Mouse (Mus musculus) lung, embryonic 16.5 days (tissue): ENCODE measurements around the gene Sh3rf1. TPM values are rescaled to one million over a fixed set of nuclear protein-coding genes. Genes with fewer than 3 reads are reported as not detected.
A peak's percentile ranks its signal among the peaks of the same experiment; 100 is the strongest.

Source experiments
- ATAC-seq: fragments of 200-750 bp; cut with Nextera tagmentation; 2 replicates; pipeline ENCODE4 v1.8.0; 2017; ENCODE audit warnings: low read depth, mild to moderate bottlenecking, moderate library complexity
- H3K27ac ChIP-seq: fragments of 300-500 bp; sonication (generic); 2 replicates; pipeline ENCODE4 v1.5.1; 2014; ENCODE audit warnings: mild to moderate bottlenecking, control low read depth, low read length
- H3K27me3 ChIP-seq: fragments of 300-500 bp; sonication (generic); 2 replicates; pipeline ENCODE4 v1.6.1; 2014; ENCODE audit warnings: low read depth, low read length, mixed read lengths; ENCODE audit not compliant: control insufficient read depth, insufficient read depth
- H3K36me3 ChIP-seq: fragments of 300-500 bp; sonication (generic); 2 replicates; pipeline ENCODE4 v1.6.1; 2014; ENCODE audit warnings: low read length; ENCODE audit not compliant: control insufficient read depth, insufficient read depth
- H3K4me1 ChIP-seq: fragments of 300-500 bp; sonication (generic); replicated peaks from 2 replicates; pipeline ENCODE4 v1.6.1; 2014; ENCODE audit warnings: low read length, mixed read lengths; ENCODE audit not compliant: control insufficient read depth, insufficient read depth
- H3K4me2 ChIP-seq: fragments of 300-500 bp; sonication (generic); 2 replicates; pipeline ENCODE4 v1.6.1; 2014; ENCODE audit warnings: low read depth, low read length, control low read depth
- H3K4me3 ChIP-seq: fragments of 300-500 bp; sonication (generic); 2 replicates; pipeline ENCODE4 v1.5.1; 2014; ENCODE audit warnings: mild to moderate bottlenecking, low read length, control low read depth
- H3K9ac ChIP-seq: fragments of 300-500 bp; sonication (generic); 2 replicates; pipeline ENCODE4 v1.6.1; 2014; ENCODE audit warnings: low read length, control low read depth
- H3K9me3 ChIP-seq: fragments of 300-500 bp; sonication (generic); 2 replicates; pipeline ENCODE4 v1.6.1; 2016; ENCODE audit warnings: low read length; ENCODE audit not compliant: control insufficient read depth
- WGBS: fragments of 180-500 bp; shearing (Covaris S2); extraction: QIAGEN DNeasy Blood & Tissue Kit; methylation state at CpG from one replicate; pipeline ENCODE4 v1.1.7; 2014; 5-methylcytosine and 5-hydroxymethylcytosine counted together
- polyA plus RNA-seq: library from polyadenylated mRNA; unstranded; fragments of >200 nt; fragmentation: Nextera tagmentation; extraction: Ambion mirVana; gene quantifications from 2 replicates; pipeline ENCODE4 v1.2.1, GENCODE M21; 2015

Sh3rf1 gene
- 17.8 and 18.7 TPM in 2 replicates for polyA plus RNA-seq

DNA sequence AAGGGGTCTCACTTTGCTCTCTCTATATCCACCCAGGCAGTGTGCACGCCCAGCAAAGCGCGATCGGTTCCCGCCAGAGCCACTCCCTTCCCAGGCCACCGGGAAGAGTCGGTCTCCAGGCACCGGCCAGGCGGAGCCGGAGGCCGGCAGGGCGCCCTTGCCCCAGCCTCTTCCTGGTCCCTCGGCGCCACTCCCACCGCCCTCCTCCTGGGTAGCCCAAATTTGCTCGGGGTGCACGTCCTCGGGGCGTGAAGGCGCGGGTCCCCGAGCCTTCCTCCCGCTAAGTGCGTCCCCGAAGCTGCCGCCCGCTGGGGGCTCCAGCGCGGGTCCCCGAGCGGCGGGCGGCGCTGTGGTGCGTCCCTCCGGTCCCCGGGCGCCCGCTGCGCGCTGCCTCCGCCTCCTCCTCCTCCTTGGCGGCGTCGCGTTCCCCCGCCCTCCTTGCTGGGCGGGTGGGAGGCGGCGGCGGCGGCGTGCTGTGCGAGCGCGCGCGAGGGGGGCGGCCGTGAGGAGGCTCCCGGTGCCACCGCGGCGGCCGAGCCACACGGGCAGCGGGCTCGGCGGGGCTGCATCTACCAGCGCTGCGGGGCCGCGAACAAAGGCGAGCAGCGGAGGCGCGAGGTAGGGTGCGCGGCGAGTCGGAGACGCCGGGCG lies at the start of gene Sh3rf1:
Gene Sh3rf1, plus strand, starts transcription at position 144 of the 651 bp plus-strand sequence.
- Histone ChIP-seq H3K27me3 (no peaks in the 10 kb centered on the region), H3K4me2 (peak within 1 kb of the TSS; percentile 69), H3K36me3 (no peaks in the 10 kb centered on the region), H3K9ac (peak within 1 kb of the TSS; percentile 87), H3K4me1 (peaks cover 28% of the 10 kb centered on the region), H3K9me3 (no peaks in the 10 kb centered on the region), H3K4me3 (peak within 1 kb of the TSS; percentile 77), H3K27ac (peak within 1 kb of the TSS; percentile 92)
- under 1% methylated on average over 50 of the region's 84 CpGs for WGBS
- ATAC-seq = peak; percentile 96

DNA sequence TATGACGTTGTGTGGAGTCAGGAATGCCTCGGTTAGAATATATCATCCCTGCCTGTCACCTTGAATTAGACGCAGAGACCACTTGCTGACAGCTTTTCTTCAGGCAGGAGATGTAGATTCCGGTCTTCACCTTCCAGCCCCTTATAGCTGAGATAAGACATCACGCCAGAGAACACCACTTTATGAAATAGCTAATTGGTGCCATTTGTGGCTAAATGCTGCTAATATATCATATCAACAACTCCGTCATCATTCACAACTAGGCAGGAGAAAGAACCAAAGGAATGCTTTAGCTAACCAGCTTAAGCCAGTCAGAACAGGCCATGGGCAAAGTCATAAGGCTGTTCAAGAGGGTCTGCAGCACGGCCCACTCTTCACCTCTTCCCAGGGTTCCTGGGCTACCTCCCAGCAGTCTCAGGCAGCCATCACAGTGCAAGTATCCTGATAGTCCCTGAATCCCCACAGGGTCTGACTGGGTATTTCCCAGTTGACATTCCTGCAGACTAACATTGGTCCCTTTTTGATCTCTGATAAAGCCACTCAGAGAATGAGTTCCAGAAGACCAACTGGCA lies 49.7 kb upstream of the Sh3rf1 start:
- Histone ChIP-seq H3K4me3 (no peak overlapping the region), H3K27ac (no peak overlapping the region), H3K27me3 (no peaks in the 10 kb centered on the region), H3K4me2 (no peak overlapping the region), H3K4me1 (no peaks in the 10 kb centered on the region), H3K9me3 (no peaks in the 10 kb centered on the region), H3K9ac (no peak overlapping the region), H3K36me3 (no peaks in the 10 kb centered on the region)
- ATAC-seq = no peak
- 67% methylated on average over 7 of the region's 7 CpGs for WGBS

DNA sequence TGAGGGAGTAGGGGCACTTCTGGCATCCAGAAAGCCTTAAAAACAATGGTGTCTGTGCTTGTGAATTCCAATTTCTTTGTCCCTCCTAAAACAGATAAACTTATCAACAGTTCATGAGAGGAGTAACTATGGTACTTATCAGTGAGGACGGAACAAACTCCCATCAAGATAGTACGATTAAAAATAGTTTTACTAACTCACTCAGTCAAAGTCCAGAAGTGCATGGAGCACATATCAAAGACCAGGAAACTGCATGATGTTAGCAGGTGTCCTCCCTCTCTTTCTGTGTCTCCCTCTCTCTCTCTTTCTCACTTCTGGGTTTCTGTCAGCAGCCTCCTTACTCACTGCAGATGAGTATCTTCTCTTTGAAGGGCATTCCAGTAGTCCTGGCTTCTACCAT lies 47.8 kb upstream of the Sh3rf1 start:
- Histone ChIP-seq H3K27ac (no peak overlapping the region), H3K4me1 (peaks cover under 1% of the 10 kb centered on the region; the same call in 1 of the 2 replicates), H3K4me3 (no peak overlapping the region), H3K9ac (no peak overlapping the region), H3K27me3 (no peaks in the 10 kb centered on the region), H3K36me3 (no peaks in the 10 kb centered on the region), H3K9me3 (no peaks in the 10 kb centered on the region), H3K4me2 (no peak overlapping the region)
- no peak for ATAC-seq
- 70% methylated on average over 2 of the region's 2 CpGs for whole genome bisulfite sequencing

DNA sequence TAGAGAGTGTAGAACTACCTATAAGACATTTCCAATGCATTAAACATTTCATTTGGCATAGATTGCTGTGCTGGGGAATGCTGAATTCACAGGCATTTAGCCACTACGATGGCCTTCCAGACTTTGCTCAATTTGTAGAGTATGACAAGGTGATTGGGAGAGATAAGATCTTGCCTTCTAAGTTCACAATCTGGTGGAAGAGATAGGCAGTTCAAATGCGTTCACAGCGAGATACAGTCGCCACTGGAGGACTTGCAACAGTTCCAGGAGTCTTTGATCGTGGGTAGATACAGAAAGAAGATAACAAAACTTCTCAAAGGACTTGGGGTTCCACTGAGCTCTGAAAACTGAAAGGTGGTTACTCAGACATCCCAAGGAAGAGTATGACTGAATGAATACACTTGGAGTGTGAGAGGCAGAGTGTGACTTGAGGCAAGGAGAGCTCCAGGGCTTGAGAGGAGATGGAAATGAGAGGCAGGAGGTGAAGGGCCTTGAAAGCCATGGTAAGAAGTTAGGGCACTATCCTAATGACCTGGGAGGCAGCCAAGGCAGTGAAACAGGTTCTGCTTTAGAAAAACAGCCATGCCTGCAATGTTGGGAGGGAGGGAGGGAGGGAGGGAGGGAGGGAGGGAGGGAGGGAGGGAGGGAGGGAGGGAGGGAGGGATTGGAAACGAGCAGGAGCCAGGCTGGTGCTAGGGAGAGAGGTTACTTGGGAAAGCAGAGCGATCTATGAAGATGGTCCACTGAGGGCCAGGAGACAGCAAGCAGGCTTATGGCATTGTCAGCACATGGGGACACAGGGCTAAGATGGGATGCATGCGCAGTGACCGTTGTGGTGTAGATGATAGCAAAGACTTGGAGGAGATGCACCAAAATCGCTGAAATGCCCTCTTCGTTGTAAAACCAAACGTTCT lies 45.7 kb upstream of the Sh3rf1 start:
- H3K9me3 ChIP-seq = no peaks in the 10 kb centered on the region
- H3K9ac ChIP-seq = no peak overlapping the region
- H3K4me2 ChIP-seq = no peak overlapping the region
- no peak overlapping the region for H3K27ac ChIP-seq
- 64% methylated on average over 12 of the region's 12 CpGs for WGBS
- H3K4me1 ChIP-seq = peaks cover 12% of the 10 kb centered on the region
- no peak overlapping the region for H3K4me3 ChIP-seq
- no peaks in the 10 kb centered on the region for H3K36me3 ChIP-seq
- H3K27me3 ChIP-seq = no peaks in the 10 kb centered on the region
- ATAC-seq = no peak

DNA sequence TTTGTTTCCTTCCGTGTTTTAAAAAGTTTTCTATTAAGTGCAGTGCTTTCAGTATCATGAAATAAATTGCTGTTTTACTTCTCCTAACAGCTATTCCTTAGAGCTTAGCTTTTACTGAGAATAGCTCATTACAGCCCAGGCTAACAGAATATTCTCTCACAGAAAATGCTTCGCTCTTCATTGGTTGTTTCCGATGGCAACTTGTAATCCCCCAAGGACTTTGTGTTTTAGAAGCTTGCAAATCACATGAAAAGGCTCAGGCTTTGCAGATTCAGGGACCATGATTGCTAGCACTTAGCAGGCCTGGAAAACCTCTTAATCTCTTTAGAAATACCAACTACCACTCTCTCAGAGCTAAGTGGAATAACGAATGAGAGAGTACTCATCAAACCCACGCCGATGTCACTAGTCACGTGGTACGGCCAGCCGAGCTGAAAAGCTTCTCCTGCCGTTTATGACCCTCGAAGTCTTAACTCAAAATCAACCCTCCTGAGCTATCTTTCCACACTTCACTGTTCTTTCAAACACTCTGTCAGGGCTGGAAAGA lies 45.0 kb upstream of the Sh3rf1 start:
- WGBS = 61% methylated on average over 11 of the region's 11 CpGs
- no peak overlapping the region for H3K4me3 ChIP-seq

DNA sequence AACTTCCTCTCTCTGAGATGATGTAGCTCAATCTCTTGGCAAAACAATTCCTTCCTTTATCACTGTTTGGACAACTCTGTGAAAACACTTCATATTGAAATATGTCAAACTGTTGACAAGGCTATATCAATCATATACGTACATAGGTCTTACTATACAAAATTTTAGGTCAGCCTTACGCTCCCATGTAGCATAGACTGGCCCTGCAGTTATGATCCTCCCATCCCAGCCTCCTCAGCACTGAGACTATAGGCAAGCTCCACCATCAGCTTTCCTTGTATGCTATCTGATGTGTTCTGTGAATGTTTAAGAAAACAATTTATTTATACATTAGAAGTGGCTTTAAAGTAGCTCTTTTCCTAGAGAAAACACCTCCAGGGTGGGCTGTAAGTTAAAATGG lies 42.1 kb upstream of the Sh3rf1 start:
- 12% methylated on average over 2 of the region's 2 CpGs for WGBS
- H3K9ac ChIP-seq = no peak overlapping the region
- H3K27me3 ChIP-seq = no peaks in the 10 kb centered on the region
- H3K4me1 ChIP-seq = peaks cover 18% of the 10 kb centered on the region
- H3K4me3 ChIP-seq = no peak overlapping the region
- no peak overlapping the region for H3K4me2 ChIP-seq
- peak overlapping the region; percentile 20; the same call in 1 of the 2 replicates for H3K27ac ChIP-seq
- ATAC-seq = peak; percentile 51; the same call in 1 of the 2 replicates
- H3K36me3 ChIP-seq = no peaks in the 10 kb centered on the region
- no peaks in the 10 kb centered on the region for H3K9me3 ChIP-seq

More for the DNA sequence above, 45.0 kb upstream of the Sh3rf1 start:
- Histone ChIP-seq H3K36me3 (no peaks in the 10 kb centered on the region), H3K4me1 (peaks cover 12% of the 10 kb centered on the region), H3K4me2 (no peak overlapping the region), H3K9me3 (no peaks in the 10 kb centered on the region), H3K27ac (no peak overlapping the region), H3K27me3 (no peaks in the 10 kb centered on the region), H3K9ac (no peak overlapping the region)
- ATAC-seq = no peak

DNA sequence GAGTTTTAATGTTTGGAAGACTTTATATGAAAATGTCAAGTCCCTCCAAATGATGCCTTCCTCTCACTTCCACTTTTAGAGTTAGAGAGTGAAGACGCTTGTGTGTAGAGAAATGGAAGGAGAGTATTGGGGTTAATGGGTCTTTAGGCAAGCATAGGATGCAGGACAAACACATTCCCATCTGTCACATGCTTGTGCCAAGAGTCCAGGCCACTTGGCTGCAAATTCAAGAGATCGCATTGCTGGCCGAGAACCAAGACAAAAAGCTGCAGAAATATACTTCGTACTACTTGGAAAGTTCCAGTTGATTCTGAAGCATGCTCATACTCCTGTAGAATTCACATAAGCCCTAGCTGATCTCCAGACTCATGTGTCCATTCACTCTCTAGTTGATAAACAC lies 41.7 kb upstream of the Sh3rf1 start:
- peaks cover 18% of the 10 kb centered on the region for H3K4me1 ChIP-seq
- no peaks in the 10 kb centered on the region for H3K36me3 ChIP-seq
- H3K9ac ChIP-seq = no peak overlapping the region
- ATAC-seq = peak; percentile 77
- WGBS = 37% methylated on average over 4 of the region's 4 CpGs
- H3K27ac ChIP-seq = peak overlapping the region; percentile 20; the same call in 1 of the 2 replicates
- H3K4me2 ChIP-seq = no peak overlapping the region
- no peak overlapping the region for H3K4me3 ChIP-seq
- H3K27me3 ChIP-seq = no peaks in the 10 kb centered on the region
- no peaks in the 10 kb centered on the region for H3K9me3 ChIP-seq

DNA sequence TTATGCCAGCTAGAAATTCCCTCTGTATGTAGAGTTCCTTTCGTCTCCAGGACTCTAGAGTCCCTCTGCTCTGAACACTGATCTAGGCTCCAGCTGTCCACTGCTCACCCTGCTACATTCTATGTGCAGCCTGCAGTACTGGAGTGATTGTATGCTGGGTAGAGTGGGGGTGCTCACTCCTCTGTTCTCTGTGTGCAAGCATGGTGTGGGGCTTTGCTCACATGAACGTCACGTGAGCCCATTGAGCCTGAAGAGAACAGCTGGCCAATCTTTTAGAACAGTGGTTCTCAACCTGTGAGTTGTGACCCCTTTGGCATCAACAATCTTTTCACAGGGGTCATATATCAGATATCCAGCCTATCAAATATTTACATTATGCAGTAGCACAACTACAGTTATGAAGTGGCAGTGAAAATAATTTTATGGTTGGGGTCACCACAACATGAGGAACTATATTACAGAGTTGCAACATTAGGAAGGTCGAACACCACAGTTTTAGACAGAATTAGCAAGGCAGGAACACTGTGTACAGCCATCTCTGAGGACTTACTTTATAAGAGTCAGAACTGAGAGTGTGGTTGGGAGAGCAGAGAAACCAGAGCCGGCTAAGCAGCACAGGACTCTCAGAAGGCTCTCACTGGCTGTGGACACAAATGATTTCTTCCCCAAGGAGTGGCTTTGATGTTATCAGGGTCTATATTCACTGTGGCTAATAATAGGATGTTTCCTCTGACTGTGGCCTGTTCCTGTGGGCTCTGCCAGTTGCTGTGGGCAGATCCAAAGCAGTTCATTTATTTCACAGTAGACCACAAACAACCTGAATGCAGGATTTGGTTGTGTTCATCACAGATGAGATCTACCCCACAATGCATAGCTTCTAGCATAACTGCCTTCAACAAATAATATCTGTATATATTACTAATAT lies 38.1 kb upstream of the Sh3rf1 start:
- no peaks in the 10 kb centered on the region for H3K9me3 ChIP-seq
- no peaks in the 10 kb centered on the region for H3K36me3 ChIP-seq
- peak overlapping the region; percentile 32 for H3K27ac ChIP-seq
- H3K4me1 ChIP-seq = peaks cover 18% of the 10 kb centered on the region
- 30% methylated on average over 5 of the region's 5 CpGs for WGBS
- no peak overlapping the region for H3K4me2 ChIP-seq
- peak; percentile 82 for ATAC-seq
- H3K9ac ChIP-seq = no peak overlapping the region
- H3K27me3 ChIP-seq = no peaks in the 10 kb centered on the region
- no peak overlapping the region for H3K4me3 ChIP-seq
